Mouse (Mus musculus): ENCODE data around the gene Pced1a. TPM values are rescaled to one million over a fixed set of nuclear protein-coding genes. Genes with fewer than 3 reads are reported as not detected.

The Pced1a gene
- polyA plus RNA-seq, 1 experiment from 2014 or later: 12.0 TPM

- Histone ChIP-seq H3K4me1 (replicated peaks) (peaks cover 13% of the 10 kb centered on the region), H3K36me3 (no peaks in the 10 kb centered on the region), H3K27ac (no peak overlapping the region), H3K9me3 (no peaks in the 10 kb centered on the region), H3K4me2 (no peak overlapping the region), H3K27me3 (peaks cover 43% of the 10 kb centered on the region), H3K9ac (no peak overlapping the region), H3K4me3 (no peak overlapping the region)
- ATAC-seq (ENCODE audit: low FRiP score): no peak
- WGBS: 74% methylated on average over 4 of the region's 4 CpGs
Observed at GRCm38 (mm10) chr2:130367386-130367785, 57.1 kb downstream of the Pced1a start.

Other genes with a start within 250 kb of the Pced1a start
- gene Snrpb, start 245.3 kb downstream of the Pced1a start, polyA plus RNA-seq (2015; fragmentation: Nextera tagmentation; extraction: Ambion mirVana): 373 and 377 TPM in 2 replicates
- gene Tmc2, start 229.5 kb downstream of the Pced1a start, polyA plus RNA-seq (2015; fragmentation: Nextera tagmentation; extraction: Ambion mirVana): not detected in 2 replicates
- 230 and 253 TPM in 2 replicates for gene Nop56, start 150.3 kb downstream of the Pced1a start, polyA plus RNA-seq (2015; fragmentation: Nextera tagmentation; extraction: Ambion mirVana)
- gene Idh3b, start 140.2 kb downstream of the Pced1a start, polyA plus RNA-seq (2015; fragmentation: Nextera tagmentation; extraction: Ambion mirVana): 156 and 157 TPM in 2 replicates
- 2.6 and 3.1 TPM in 2 replicates for gene Ebf4, start 129.5 kb downstream of the Pced1a start, polyA plus RNA-seq (2015; fragmentation: Nextera tagmentation; extraction: Ambion mirVana)
- 29.0 and 32.6 TPM in 2 replicates for gene Cpxm1, start 27.1 kb downstream of the Pced1a start, polyA plus RNA-seq (2015; fragmentation: Nextera tagmentation; extraction: Ambion mirVana)
- 0.16 TPM in 1 of 2 replicates, not detected in the other for gene Gm28372, start 19.5 kb downstream of the Pced1a start, polyA plus RNA-seq (2015; fragmentation: Nextera tagmentation; extraction: Ambion mirVana)
- 0.68 and 0.83 TPM in 2 replicates for gene 1700020A23Rik, start 19.4 kb downstream of the Pced1a start, polyA plus RNA-seq (2015; fragmentation: Nextera tagmentation; extraction: Ambion mirVana)
- 0.23 and 0.38 TPM in 2 replicates for gene Tmem239, start 18.2 kb downstream of the Pced1a start, polyA plus RNA-seq (2015; fragmentation: Nextera tagmentation; extraction: Ambion mirVana)
- 99.9 and 113 TPM in 2 replicates for gene Vps16, start 362 bp downstream of the Pced1a start, polyA plus RNA-seq (2015; fragmentation: Nextera tagmentation; extraction: Ambion mirVana)
- 123 and 126 TPM in 2 replicates for gene Ptpra, start 25.6 kb upstream of the Pced1a start, polyA plus RNA-seq (2015; fragmentation: Nextera tagmentation; extraction: Ambion mirVana)
- gene Mrps26, start 139.0 kb upstream of the Pced1a start, polyA plus RNA-seq (2015; fragmentation: Nextera tagmentation; extraction: Ambion mirVana): 83.9 and 88.8 TPM in 2 replicates
- not detected in 2 replicates for gene Oxt, start 151.5 kb upstream of the Pced1a start, polyA plus RNA-seq (2015; fragmentation: Nextera tagmentation; extraction: Ambion mirVana)
- gene Avp, start 157.9 kb upstream of the Pced1a start, polyA plus RNA-seq (2015; fragmentation: Nextera tagmentation; extraction: Ambion mirVana): not detected in 2 replicates
- 11.7 and 12.9 TPM in 2 replicates for gene Fastkd5, start 205.3 kb upstream of the Pced1a start, polyA plus RNA-seq (2015; fragmentation: Nextera tagmentation; extraction: Ambion mirVana)
- 11.5 and 11.8 TPM in 2 replicates for gene Ubox5, start 205.3 kb upstream of the Pced1a start, polyA plus RNA-seq (2015; fragmentation: Nextera tagmentation; extraction: Ambion mirVana)
- 10.5 and 11.1 TPM in 2 replicates for gene Lzts3, start 218.1 kb upstream of the Pced1a start, polyA plus RNA-seq (2015; fragmentation: Nextera tagmentation; extraction: Ambion mirVana)
- 72.0 and 74.1 TPM in 2 replicates for gene Ddrgk1, start 240.0 kb upstream of the Pced1a start, polyA plus RNA-seq (2015; fragmentation: Nextera tagmentation; extraction: Ambion mirVana)
- 141 and 143 TPM in 2 replicates for gene Itpa, start 242.9 kb upstream of the Pced1a start, polyA plus RNA-seq (2015; fragmentation: Nextera tagmentation; extraction: Ambion mirVana)